Mouse (Mus musculus) lung, postnatal 4 days (tissue): Measurements from ENCODE around the gene Mrps7.

ENCODE experiments used
- DNase-seq, 2 experiments: peaks; one replicate each; pipeline ENCODE4 v3.0.0; 2021

The Mrps7 gene

GRCm38 (mm10) chr11:115653194-115653593 is 49.5 kb downstream of the Mrps7 start:
- DNase-seq, result no peak

DNA sequence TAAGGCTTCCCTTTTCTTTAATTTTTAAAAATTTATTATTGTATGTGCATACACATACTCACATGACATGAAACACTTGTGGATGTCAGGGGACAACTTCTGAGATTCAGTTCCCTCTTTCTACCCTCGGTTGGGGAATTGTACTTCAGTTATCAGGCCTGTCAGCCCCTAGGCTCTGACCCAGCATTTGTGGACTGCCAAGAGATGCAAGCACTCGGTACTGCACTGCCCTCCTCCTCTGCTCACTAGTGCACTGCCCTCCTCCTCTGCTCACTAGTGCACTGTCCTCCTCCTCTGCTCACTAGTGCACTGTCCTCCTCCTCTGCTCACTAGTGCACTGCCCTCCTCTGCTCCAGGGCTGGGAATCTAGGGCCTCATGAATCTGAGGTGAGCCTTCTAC is 50.4 kb downstream of the Mrps7 start:
- DNase-seq, result no peak
